8 mouse cellular contexts compared by ENCODE assay signal in genomic region chr14:101729972-101730692, GRCm38 (mm10). TPM values are rescaled to one million over a fixed set of nuclear protein-coding genes. Genes with fewer than 3 reads are reported as not detected.
DNase-seq lines count a peak whose midpoint lies in the region; ATAC-seq and TF ChIP-seq lines count a peak whose summit lies in the region.

No protein-coding gene starts in this region.

- 2% methylated on average over 28 of the region's 28 CpGs for WGBS in kidney, embryonic 15.5 days
- WGBS in bone marrow, adult 2 months, result 5% methylated on average over 28 of the region's 28 CpGs
- 1% methylated on average over 28 of the region's 28 CpGs for WGBS in heart, embryonic 12.5 days
- WGBS in liver, embryonic 13.5 days (ENCODE audit: insufficient replicate concordance), result 3% methylated on average over 28 of the region's 28 CpGs
- WGBS in stomach, embryonic 14.5 days, result 2% methylated on average over 28 of the region's 28 CpGs

- H3K9ac ChIP-seq in kidney, embryonic 15.5 days, result peak overlapping the region; percentile 59
- H3K9ac ChIP-seq in heart, embryonic 12.5 days, result peak overlapping the region; percentile 87
- no peak overlapping the region for H3K9ac ChIP-seq in liver, embryonic 13.5 days
- peak overlapping the region; percentile 37; the same call in 1 of the 2 replicates for H3K9ac ChIP-seq in stomach, embryonic 14.5 days (replicated peaks; ENCODE audit: low read depth, low read length)

- H3K4me2 ChIP-seq in kidney, embryonic 15.5 days, result peak overlapping the region; percentile 99
- H3K4me2 ChIP-seq in heart, embryonic 12.5 days, result peak overlapping the region; percentile 98
- H3K4me2 ChIP-seq in liver, embryonic 13.5 days, result peak overlapping the region; percentile 75
- H3K4me2 ChIP-seq in stomach, embryonic 14.5 days (replicated peaks; ENCODE audit: low read depth, low read length), result peak overlapping the region; percentile 98

- no peak for TF ChIP-seq POLR2A in bone marrow, adult 2 months (IDR thresholded peaks at IDR 0.05; ENCODE audit: borderline replicate concordance, control insufficient read depth, low read depth, low read length)

- ATAC-seq in kidney, embryonic 15.5 days (replicated peaks; ENCODE audit: low FRiP score), result peak; percentile 69
- peak; percentile 54 for ATAC-seq in heart, embryonic 12.5 days (ENCODE audit: insufficient number of reproducible peaks, low FRiP score)
- no peak for ATAC-seq in liver, embryonic 13.5 days (ENCODE audit: low read depth)
- peak; percentile 54; the same call in 1 of the 2 replicates for ATAC-seq in stomach, embryonic 14.5 days (ENCODE audit: insufficient number of reproducible peaks, insufficient read depth, low FRiP score, low read depth)

- peak overlapping the region; percentile 60 for H3K4me3 ChIP-seq in kidney, embryonic 15.5 days (replicated peaks)
- peak overlapping the region; percentile 48 for H3K4me3 ChIP-seq in bone marrow, adult 2 months (replicated peaks; ENCODE audit: control insufficient read depth, low read depth, low read length)
- H3K4me3 ChIP-seq in heart, embryonic 12.5 days, result peak overlapping the region; percentile 63
- H3K4me3 ChIP-seq in liver, embryonic 13.5 days (replicated peaks), result peak overlapping the region; percentile 59
- H3K4me3 ChIP-seq in stomach, embryonic 14.5 days (ENCODE audit: low read depth, low read length), result peak overlapping the region; percentile 64

- peaks cover 25% of the 10 kb centered on the region; the same call in 1 of the 2 replicates for H3K27me3 ChIP-seq in kidney, embryonic 15.5 days
- H3K27me3 ChIP-seq in heart, embryonic 12.5 days (replicated peaks), result peaks cover 5% of the 10 kb centered on the region; the same call in 1 of the 2 replicates
- peaks cover 55% of the 10 kb centered on the region for H3K27me3 ChIP-seq in liver, embryonic 13.5 days
- no peaks in the 10 kb centered on the region for H3K27me3 ChIP-seq in stomach, embryonic 14.5 days (ENCODE audit: control insufficient read depth, insufficient read depth, low read length)

- no peak for DNase-seq in kidney, adult 8-10 months
- DNase-seq in liver, embryonic 13.5 days, result no peak
- no peak for DNase-seq in ovary, postnatal 10 days (ENCODE audit: low spot score)
- DNase-seq in adipocyte (ENCODE audit: low spot score), result no peak

- H3K9me3 ChIP-seq in kidney, embryonic 15.5 days (replicated peaks), result no peaks in the 10 kb centered on the region
- H3K9me3 ChIP-seq in heart, embryonic 12.5 days (replicated peaks), result no peaks in the 10 kb centered on the region
- H3K9me3 ChIP-seq in liver, embryonic 13.5 days (replicated peaks), result no peaks in the 10 kb centered on the region
- H3K9me3 ChIP-seq in stomach, embryonic 14.5 days (ENCODE audit: control insufficient read depth, low read depth, low read length), result no peaks in the 10 kb centered on the region

- no peak overlapping the region for H3K27ac ChIP-seq in kidney, embryonic 15.5 days
- H3K27ac ChIP-seq in bone marrow, adult 2 months (ENCODE audit: control insufficient read depth, insufficient read depth, low read depth, low read length, poor library complexity), result no peak overlapping the region
- H3K27ac ChIP-seq in heart, embryonic 12.5 days (ENCODE audit: poor library complexity, severe bottlenecking), result no peak overlapping the region
- no peak overlapping the region for H3K27ac ChIP-seq in liver, embryonic 13.5 days
- no peak overlapping the region for H3K27ac ChIP-seq in stomach, embryonic 14.5 days (ENCODE audit: low read length)

- H3K36me3 ChIP-seq in kidney, embryonic 15.5 days, result no peaks in the 10 kb centered on the region
- no peaks in the 10 kb centered on the region for H3K36me3 ChIP-seq in heart, embryonic 12.5 days
- no peaks in the 10 kb centered on the region for H3K36me3 ChIP-seq in liver, embryonic 13.5 days
- H3K36me3 ChIP-seq in stomach, embryonic 14.5 days (ENCODE audit: control insufficient read depth, insufficient read depth, low read length), result no peaks in the 10 kb centered on the region

- no peak for TF ChIP-seq CTCF in bone marrow, adult 2 months (IDR thresholded peaks at IDR 0.05; ENCODE audit: control insufficient read depth, insufficient read depth, low read length)

- peaks cover 18% of the 10 kb centered on the region for H3K4me1 ChIP-seq in kidney, embryonic 15.5 days
- no peaks in the 10 kb centered on the region for H3K4me1 ChIP-seq in bone marrow, adult 2 months (ENCODE audit: control insufficient read depth, insufficient read depth, low read length)
- peaks cover 21% of the 10 kb centered on the region for H3K4me1 ChIP-seq in heart, embryonic 12.5 days (replicated peaks)
- 0 out of 2 replicates have a peak, but pooled peaks cover 3% of the 10 kb centered on the region for H3K4me1 ChIP-seq in liver, embryonic 13.5 days (replicated peaks)
- H3K4me1 ChIP-seq in stomach, embryonic 14.5 days (ENCODE audit: control insufficient read depth, insufficient read depth, low read length), result no peaks in the 10 kb centered on the region; the same call in 1 of the 2 replicates

RNA-seq across cellular contexts. Expression of gene Lmo7, which starts 0.4 kb away (rescaled TPM):
- 12.2 and 16.4 TPM in 2 replicates for polyA plus RNA-seq in kidney, embryonic 15.5 days (2015; fragmentation: Nextera tagmentation; extraction: Ambion mirVana)
- 2.7 and 5.1 TPM in 2 replicates for polyA plus RNA-seq in bone marrow, adult 2 months (2011; ENCODE audit: insufficient read depth, insufficient read length, low replicate concordance, missing spikeins)
- polyA plus RNA-seq in heart, embryonic 12.5 days (2016; fragmentation: Nextera tagmentation; extraction: Ambion mirVana), result 186 and 195 TPM in 2 replicates
- polyA plus RNA-seq in liver, embryonic 13.5 days (2015; fragmentation: Nextera tagmentation; extraction: Ambion mirVana), result 1.4 and 2.8 TPM in 2 replicates
- polyA plus RNA-seq in stomach, embryonic 14.5 days (2014; fragmentation: Nextera tagmentation; extraction: Ambion mirVana), result 18.0 and 20.1 TPM in 2 replicates

RNA-seq across cellular contexts. Expression of gene Gm9922, which starts 0.5 kb away (rescaled TPM):
- 3.1 and 3.5 TPM in 2 replicates for polyA plus RNA-seq in kidney, embryonic 15.5 days (2015; fragmentation: Nextera tagmentation; extraction: Ambion mirVana)
- polyA plus RNA-seq in bone marrow, adult 2 months (2011; ENCODE audit: insufficient read depth, insufficient read length, low replicate concordance, missing spikeins), result not detected in 2 replicates
- 3.8 and 3.9 TPM in 2 replicates for polyA plus RNA-seq in heart, embryonic 12.5 days (2016; fragmentation: Nextera tagmentation; extraction: Ambion mirVana)
- polyA plus RNA-seq in liver, embryonic 13.5 days (2015; fragmentation: Nextera tagmentation; extraction: Ambion mirVana), result not detected in 2 replicates
- 0.68 and 1.2 TPM in 2 replicates for polyA plus RNA-seq in stomach, embryonic 14.5 days (2014; fragmentation: Nextera tagmentation; extraction: Ambion mirVana)
